Mouse (Mus musculus) gastrocnemius, postnatal 4 days (tissue): Measurements from ENCODE around the gene Krt83. TPM values are rescaled to one million over a fixed set of nuclear protein-coding genes. Genes with fewer than 3 reads are reported as not detected.
"Not testable (repeated sequence)": the region's sequence is repeated elsewhere in the genome, so short reads cannot be mapped to it uniquely, and the experiment has no call there.

Experiments
- DNase-seq, 2 experiments: peaks; one replicate each; pipeline ENCODE4 v3.0.0; 2021 to 2022; ENCODE audit warnings: low spot score in 2 of 2, mixed read lengths in 2 of 2
- long read RNA-seq, 2 experiments: library from polyadenylated mRNA; stranded (forward); transcript quantifications; one replicate each; pipeline ENCODE4 v2.0.0; 2021
- total RNA-seq, 2 experiments: library from RNA; stranded (reverse); gene quantifications; 2 replicates each; pipeline ENCODE4 v1.2.3; 2021

Krt83 gene
- total RNA-seq = under 1 TPM in 1 of 2 experiments, not detected in 1; 0.21 TPM
- long read RNA-seq, experiment 1, transcript Krt83-201 (9 exons, 1,757 nt) = major isoform, 23 of 48 reads
- long read RNA-seq, experiment 1, partial matches to known transcripts = 23 of 48 reads
- long read RNA-seq, experiment 1, other reads (novel, unspliced or antisense) = 2 of 48 reads
- long read RNA-seq, experiment 2, partial matches to known transcripts = 0 of 1 reads
- long read RNA-seq, experiment 2, other reads (novel, unspliced or antisense) = 0 of 1 reads

GRCm38 (mm10) chr15:101491431-101491830 lies at the start of gene Krt83:
Gene Krt83 (minus strand): TSS chr15:101491512.
- DNase-seq = no peak

GRCm38 (mm10) chr15:101538580-101538900 lies 47.2 kb upstream of the Krt83 start:
- no peak for DNase-seq

- no peak for DNase-seq
Measured at GRCm38 (mm10) chr15:101537864-101538579, 46.7 kb upstream of the Krt83 start.

- DNase-seq = no peak
Measured at GRCm38 (mm10) chr15:101536054-101536850, 44.9 kb upstream of the Krt83 start.

GRCm38 (mm10) chr15:101532720-101533119 lies 41.4 kb upstream of the Krt83 start, which contains the start of gene Krt84:
Gene Krt84 (minus strand): TSS chr15:101532820.
- no peak for DNase-seq

GRCm38 (mm10) chr15:101522556-101523232 lies 31.4 kb upstream of the Krt83 start:
- DNase-seq = no peak

GRCm38 (mm10) chr15:101519792-101520191 lies 28.5 kb upstream of the Krt83 start:
- peak; percentile 36 to 74 for DNase-seq

GRCm38 (mm10) chr15:101517161-101517560 lies 25.8 kb upstream of the Krt83 start, which contains the start of gene Gm49425:
Gene Gm49425 (minus strand): TSS chr15:101517261.
- not testable (repeated sequence) for DNase-seq

- no peak for DNase-seq
Measured at GRCm38 (mm10) chr15:101508247-101508646, 16.9 kb upstream of the Krt83 start.

GRCm38 (mm10) chr15:101506896-101507758 lies 15.8 kb upstream of the Krt83 start:
- no peak for DNase-seq

GRCm38 (mm10) chr15:101497181-101497580 lies 5.9 kb upstream of the Krt83 start:
- DNase-seq = no peak

- no peak for DNase-seq
Measured at GRCm38 (mm10) chr15:101495266-101495665, 4.0 kb upstream of the Krt83 start.

GRCm38 (mm10) chr15:101494203-101494602 lies 2.9 kb upstream of the Krt83 start:
- no peak for DNase-seq

GRCm38 (mm10) chr15:101493713-101494112 lies 2.4 kb upstream of the Krt83 start:
- no peak for DNase-seq

- DNase-seq = no peak
Measured at GRCm38 (mm10) chr15:101492718-101493117, 1.4 kb upstream of the Krt83 start.

- no peak for DNase-seq
Measured at GRCm38 (mm10) chr15:101485911-101486635, 5.2 kb downstream of the Krt83 start.

- DNase-seq = no peak
Measured at GRCm38 (mm10) chr15:101484939-101485338, 6.4 kb downstream of the Krt83 start.

- DNase-seq = no peak
Measured at GRCm38 (mm10) chr15:101483646-101484045, 7.7 kb downstream of the Krt83 start.

- DNase-seq = no peak
Measured at GRCm38 (mm10) chr15:101482056-101482455, 9.3 kb downstream of the Krt83 start.

- DNase-seq = no peak
Measured at GRCm38 (mm10) chr15:101479666-101480060, 11.6 kb downstream of the Krt83 start.
